Mouse (Mus musculus): ENCODE results near the gene Ripor3. TPM values are rescaled to one million over a fixed set of nuclear protein-coding genes. Genes with fewer than 3 reads are reported as not detected.

Ripor3 gene
- polyA plus RNA-seq, 1 experiment from 2014 or later = 0.95 TPM

DNA sequence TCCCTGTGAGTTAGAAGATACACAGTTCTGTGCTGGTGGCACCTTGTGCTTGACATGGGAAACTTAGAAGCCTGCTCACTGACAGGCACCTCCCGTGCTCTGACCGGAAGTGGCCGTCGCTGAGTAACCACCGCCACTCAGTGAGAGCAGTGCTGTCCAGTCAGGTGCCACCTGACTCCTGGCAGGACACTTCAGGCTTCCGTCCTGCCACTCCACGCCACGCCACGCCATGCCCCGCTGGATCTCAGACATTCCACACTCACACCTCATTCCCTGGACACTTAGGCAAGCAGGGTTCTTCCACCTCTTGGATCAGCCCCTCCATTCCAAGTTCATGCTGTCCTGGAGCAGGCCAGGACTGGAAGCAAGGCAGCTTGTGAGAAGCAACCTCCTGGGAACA lies 32.1 kb downstream of the Ripor3 start:
- Histone ChIP-seq H3K27ac (replicated peaks) (no peak overlapping the region), H3K4me1 (peaks cover 7% of the 10 kb centered on the region), H3K4me3 (no peak overlapping the region), H3K36me3 (replicated peaks) (peaks cover 67% of the 10 kb centered on the region), H3K9me3 (no peaks in the 10 kb centered on the region), H3K27me3 (replicated peaks; ENCODE audit: low read depth, poor library complexity, severe bottlenecking) (no peaks in the 10 kb centered on the region)
- 95% methylated on average over 10 of the region's 10 CpGs for WGBS
- no peak for DNase-seq (ENCODE audit: low spot score)

GRCm38 (mm10) chr2:167975746-167976145 lies 34.7 kb downstream of the Ripor3 start:
- Histone ChIP-seq H3K27me3 (replicated peaks; ENCODE audit: low read depth, poor library complexity, severe bottlenecking) (no peaks in the 10 kb centered on the region), H3K9me3 (no peaks in the 10 kb centered on the region), H3K36me3 (replicated peaks) (peaks cover 93% of the 10 kb centered on the region), H3K27ac (replicated peaks) (no peak overlapping the region), H3K4me1 (no peaks in the 10 kb centered on the region), H3K4me3 (no peak overlapping the region)
- WGBS = 89% methylated on average over 12 of the region's 12 CpGs
- no peak for DNase-seq (ENCODE audit: low spot score)

DNA sequence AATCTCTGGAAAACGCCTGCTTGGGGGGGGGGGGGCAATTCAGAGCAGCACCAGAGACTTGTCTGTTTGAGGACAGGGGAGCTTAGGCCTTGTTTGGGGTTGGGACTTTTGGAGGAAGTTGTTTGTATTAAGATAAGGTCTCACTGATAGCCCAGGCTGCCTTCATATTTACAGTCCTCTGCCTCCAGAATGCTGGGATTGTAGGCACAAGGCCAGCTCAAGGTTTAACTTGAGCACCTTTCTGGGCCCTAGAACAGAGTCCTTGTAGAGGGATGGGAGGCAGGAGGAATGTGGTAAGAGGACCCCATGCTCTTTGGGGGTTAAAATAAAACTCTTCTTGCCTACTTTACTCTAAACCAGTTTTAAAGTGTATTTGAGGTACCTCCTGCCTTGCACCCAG lies 37.6 kb downstream of the Ripor3 start:
- no peak for DNase-seq (ENCODE audit: low spot score)
- Histone ChIP-seq H3K36me3 (replicated peaks) (peaks cover 100% of the 10 kb centered on the region), H3K4me1 (no peaks in the 10 kb centered on the region), H3K27ac (replicated peaks) (no peak overlapping the region), H3K9me3 (no peaks in the 10 kb centered on the region), H3K27me3 (replicated peaks; ENCODE audit: low read depth, poor library complexity, severe bottlenecking) (no peaks in the 10 kb centered on the region), H3K4me3 (no peak overlapping the region)
- 47% methylated on average over 1 of the region's 1 CpGs for WGBS

GRCm38 (mm10) chr2:167972146-167972545 lies 38.3 kb downstream of the Ripor3 start:
- H3K27ac ChIP-seq (replicated peaks) = no peak overlapping the region
- peaks cover 100% of the 10 kb centered on the region for H3K36me3 ChIP-seq (replicated peaks)
- no peaks in the 10 kb centered on the region for H3K4me1 ChIP-seq
- no peak for DNase-seq (ENCODE audit: low spot score)
- H3K9me3 ChIP-seq = no peaks in the 10 kb centered on the region
- no peaks in the 10 kb centered on the region for H3K27me3 ChIP-seq (replicated peaks; ENCODE audit: low read depth, poor library complexity, severe bottlenecking)
- H3K4me3 ChIP-seq = no peak overlapping the region
- 82% methylated on average over 5 of the region's 5 CpGs for WGBS

GRCm38 (mm10) chr2:167969851-167970541 lies 40.4 kb downstream of the Ripor3 start:
- 93% methylated on average over 10 of the region's 10 CpGs for WGBS
- no peaks in the 10 kb centered on the region for H3K9me3 ChIP-seq
- H3K27ac ChIP-seq (replicated peaks) = no peak overlapping the region
- no peaks in the 10 kb centered on the region for H3K4me1 ChIP-seq
- no peak for DNase-seq (ENCODE audit: low spot score)
- no peaks in the 10 kb centered on the region for H3K27me3 ChIP-seq (replicated peaks; ENCODE audit: low read depth, poor library complexity, severe bottlenecking)
- peaks cover 100% of the 10 kb centered on the region for H3K36me3 ChIP-seq (replicated peaks)
- no peak overlapping the region for H3K4me3 ChIP-seq

DNA sequence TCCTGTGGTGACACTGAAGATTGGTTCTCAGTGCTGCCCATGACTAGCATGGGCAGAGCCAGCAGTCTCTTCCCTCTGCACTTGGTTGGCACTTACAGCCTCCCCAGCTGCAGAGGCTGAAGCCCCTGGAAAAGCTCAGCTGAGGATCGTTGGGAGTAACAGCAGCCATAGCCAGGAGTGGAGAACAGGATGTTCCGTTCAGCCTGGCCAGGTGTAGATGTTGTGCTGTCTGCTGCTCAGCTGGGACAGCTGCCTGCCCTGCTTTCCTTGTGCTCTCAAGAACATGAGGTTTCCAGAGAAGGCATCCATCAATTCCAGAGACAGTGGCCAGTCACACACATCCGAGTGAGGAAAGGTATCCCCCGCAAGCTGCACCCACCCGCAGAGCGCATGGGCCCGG lies 41.9 kb downstream of the Ripor3 start:
- Histone ChIP-seq H3K27ac (replicated peaks) (no peak overlapping the region), H3K9me3 (no peaks in the 10 kb centered on the region), H3K27me3 (replicated peaks; ENCODE audit: low read depth, poor library complexity, severe bottlenecking) (no peaks in the 10 kb centered on the region), H3K36me3 (replicated peaks) (peaks cover 100% of the 10 kb centered on the region), H3K4me1 (no peaks in the 10 kb centered on the region), H3K4me3 (no peak overlapping the region)
- 93% methylated on average over 7 of the region's 7 CpGs for WGBS
- DNase-seq (ENCODE audit: low spot score) = no peak

DNA sequence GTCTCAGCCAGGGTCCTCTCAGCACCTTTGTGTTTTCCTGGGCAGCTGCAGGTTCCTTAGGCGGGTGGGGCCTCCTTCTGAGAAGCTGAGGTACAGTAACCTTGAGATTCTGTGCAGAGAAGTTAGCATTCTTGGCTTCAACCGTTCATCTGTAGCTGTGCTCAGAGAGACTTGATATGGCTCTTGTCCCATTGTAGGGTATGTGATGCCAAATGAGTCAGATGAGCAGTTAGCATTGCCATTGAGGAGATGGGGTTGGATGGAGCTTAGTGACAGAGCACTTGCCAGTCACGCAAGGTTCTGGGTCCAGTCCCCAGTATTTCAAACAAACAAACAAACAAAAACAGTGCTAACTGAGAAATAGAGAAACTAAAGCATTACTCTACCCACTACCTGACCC lies 44.5 kb downstream of the Ripor3 start:
- Histone ChIP-seq H3K4me1 (peaks cover 5% of the 10 kb centered on the region; the same call in 1 of the 2 replicates), H3K27me3 (replicated peaks; ENCODE audit: low read depth, poor library complexity, severe bottlenecking) (no peaks in the 10 kb centered on the region), H3K27ac (replicated peaks) (no peak overlapping the region), H3K9me3 (no peaks in the 10 kb centered on the region), H3K36me3 (replicated peaks) (peaks cover 79% of the 10 kb centered on the region), H3K4me3 (no peak overlapping the region)
- WGBS = 93% methylated on average over 3 of the region's 3 CpGs
- no peak for DNase-seq (ENCODE audit: low spot score)

GRCm38 (mm10) chr2:167964320-167964719 lies 46.1 kb downstream of the Ripor3 start:
- Histone ChIP-seq H3K36me3 (replicated peaks) (peaks cover 63% of the 10 kb centered on the region), H3K27me3 (replicated peaks; ENCODE audit: low read depth, poor library complexity, severe bottlenecking) (no peaks in the 10 kb centered on the region), H3K4me1 (peaks cover 19% of the 10 kb centered on the region), H3K4me3 (no peak overlapping the region), H3K27ac (replicated peaks) (no peak overlapping the region), H3K9me3 (no peaks in the 10 kb centered on the region)
- DNase-seq (ENCODE audit: low spot score) = no peak
- WGBS = 91% methylated on average over 9 of the region's 9 CpGs

DNA sequence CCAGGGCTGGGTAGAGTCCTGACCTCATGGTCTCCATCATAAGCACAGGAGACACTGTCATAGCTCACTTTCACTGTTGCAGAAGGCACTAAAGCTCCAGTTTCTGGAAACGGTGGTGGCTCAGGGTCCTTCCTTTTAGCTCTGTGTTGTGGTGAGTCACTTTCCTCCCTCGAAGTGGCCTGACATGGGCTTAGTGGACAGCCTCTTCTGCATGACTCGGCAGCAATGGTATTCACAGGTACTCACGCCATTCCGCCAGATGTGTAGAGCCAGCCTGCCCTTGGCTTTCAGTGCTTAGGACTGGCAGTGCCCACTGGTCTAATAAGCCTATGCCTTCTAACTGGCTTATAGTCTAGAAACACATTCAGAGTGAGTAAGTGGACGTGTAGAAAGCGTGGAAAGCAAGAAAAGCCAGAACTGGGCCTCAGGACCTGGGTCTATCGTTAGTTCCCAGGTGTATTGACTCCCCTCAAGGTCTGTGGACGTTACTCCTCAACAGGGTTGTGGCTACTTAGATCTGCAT lies 46.6 kb downstream of the Ripor3 start:
- no peak overlapping the region for H3K4me3 ChIP-seq
- H3K9me3 ChIP-seq = no peaks in the 10 kb centered on the region
- no peak overlapping the region for H3K27ac ChIP-seq (replicated peaks)
- no peak for DNase-seq (ENCODE audit: low spot score)
- 91% methylated on average over 9 of the region's 9 CpGs for WGBS
- H3K4me1 ChIP-seq = peaks cover 24% of the 10 kb centered on the region
- peaks cover 60% of the 10 kb centered on the region for H3K36me3 ChIP-seq (replicated peaks)
- no peaks in the 10 kb centered on the region for H3K27me3 ChIP-seq (replicated peaks; ENCODE audit: low read depth, poor library complexity, severe bottlenecking)

DNA sequence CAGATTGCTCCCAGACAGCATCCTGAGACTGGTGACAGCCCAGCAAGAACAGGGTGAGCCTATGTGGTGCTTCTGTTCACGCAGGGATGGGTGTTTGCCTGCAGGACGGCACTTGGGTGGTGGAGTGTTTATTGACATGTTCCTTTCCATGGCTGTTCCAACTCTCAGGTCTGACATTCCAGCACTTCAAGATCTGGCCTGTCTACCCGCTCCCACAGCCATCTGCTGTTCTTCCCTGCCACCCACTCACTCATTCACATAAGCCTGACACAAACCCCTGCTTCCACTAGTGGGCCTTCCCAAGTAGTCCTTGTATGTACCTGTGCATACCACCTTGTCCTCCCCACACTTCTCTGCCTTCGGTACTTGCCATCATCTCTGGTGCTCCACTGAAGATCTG lies 47.2 kb downstream of the Ripor3 start:
- no peak for DNase-seq (ENCODE audit: low spot score)
- Histone ChIP-seq H3K36me3 (replicated peaks) (peaks cover 57% of the 10 kb centered on the region), H3K27ac (replicated peaks) (no peak overlapping the region), H3K27me3 (replicated peaks; ENCODE audit: low read depth, poor library complexity, severe bottlenecking) (no peaks in the 10 kb centered on the region), H3K4me1 (peaks cover 30% of the 10 kb centered on the region), H3K9me3 (no peaks in the 10 kb centered on the region), H3K4me3 (no peak overlapping the region)
- 89% methylated on average over 4 of the region's 4 CpGs for WGBS

- Histone ChIP-seq H3K36me3 (replicated peaks) (peaks cover 49% of the 10 kb centered on the region), H3K4me3 (no peak overlapping the region), H3K27ac (replicated peaks) (no peak overlapping the region), H3K9me3 (no peaks in the 10 kb centered on the region), H3K27me3 (replicated peaks; ENCODE audit: low read depth, poor library complexity, severe bottlenecking) (no peaks in the 10 kb centered on the region), H3K4me1 (peaks cover 30% of the 10 kb centered on the region)
- no peak for DNase-seq (ENCODE audit: low spot score)
- WGBS = 86% methylated on average over 6 of the region's 6 CpGs
Observed at GRCm38 (mm10) chr2:167962347-167962746, 48.1 kb downstream of the Ripor3 start.

GRCm38 (mm10) chr2:167960584-167960983 lies 49.8 kb downstream of the Ripor3 start:
- Histone ChIP-seq H3K4me1 (peaks cover 30% of the 10 kb centered on the region), H3K4me3 (no peak overlapping the region), H3K36me3 (replicated peaks) (peaks cover 31% of the 10 kb centered on the region), H3K27me3 (replicated peaks; ENCODE audit: low read depth, poor library complexity, severe bottlenecking) (no peaks in the 10 kb centered on the region), H3K27ac (replicated peaks) (no peak overlapping the region), H3K9me3 (no peaks in the 10 kb centered on the region)
- DNase-seq (ENCODE audit: low spot score) = no peak
- 86% methylated on average over 8 of the region's 8 CpGs for WGBS

DNA sequence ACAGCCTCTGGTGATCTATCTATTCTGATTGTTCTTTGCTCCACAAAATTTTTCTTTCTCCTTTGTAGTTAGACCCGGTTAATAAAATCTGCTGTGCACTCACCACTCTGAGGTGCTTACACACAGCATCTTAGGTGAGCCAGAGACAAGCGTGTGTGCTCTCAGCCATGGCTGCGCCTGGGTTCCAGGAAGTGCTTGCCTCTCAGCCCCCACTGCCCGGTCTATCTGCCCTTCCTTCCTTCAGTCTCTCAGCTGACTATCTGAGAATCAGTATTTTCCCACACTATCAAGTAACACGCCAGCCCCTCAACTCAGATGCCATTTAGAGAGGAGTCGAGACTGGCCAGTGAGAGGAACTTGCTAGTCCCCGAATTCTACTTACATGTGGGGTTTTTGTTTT lies 50.4 kb downstream of the Ripor3 start:
- H3K36me3 ChIP-seq (replicated peaks) = peaks cover 26% of the 10 kb centered on the region
- no peaks in the 10 kb centered on the region for H3K27me3 ChIP-seq (replicated peaks; ENCODE audit: low read depth, poor library complexity, severe bottlenecking)
- H3K27ac ChIP-seq (replicated peaks) = no peak overlapping the region
- WGBS = 67% methylated on average over 7 of the region's 7 CpGs
- no peaks in the 10 kb centered on the region for H3K9me3 ChIP-seq
- peaks cover 30% of the 10 kb centered on the region for H3K4me1 ChIP-seq
- DNase-seq (ENCODE audit: low spot score) = no peak
- H3K4me3 ChIP-seq = no peak overlapping the region

Measured in embryonic facial prominence, embryonic 10.5 days (tissue).